Mouse (Mus musculus): Measurements from ENCODE around the gene Zcchc3. TPM values are rescaled to one million over a fixed set of nuclear protein-coding genes. Genes with fewer than 3 reads are reported as not detected.

Zcchc3 gene
- polyA plus RNA-seq, 1 experiment from 2014 or later, result 14.8 TPM

- no peak for TF ChIP-seq EP300 (optimal IDR thresholded peaks at IDR 0.05)
- no peak for TF ChIP-seq CTCF (IDR thresholded peaks at IDR 0.05; ENCODE audit: low read depth)
- Histone ChIP-seq H3K4me1 (replicated peaks; ENCODE audit: control insufficient read depth, insufficient read depth) (peaks cover 3% of the 10 kb centered on the region), H3K4me3 (ENCODE audit: low read depth, low read length) (peak overlapping the region; percentile 96), H3K9ac (ENCODE audit: low read length) (peak overlapping the region; percentile 94), H3K4me2 (replicated peaks; ENCODE audit: low read depth) (peak overlapping the region; percentile 79), H3K36me3 (ENCODE audit: control insufficient read depth, insufficient read depth, low read length) (no peaks in the 10 kb centered on the region), H3K9me3 (ENCODE audit: control insufficient read depth, low read length) (no peaks in the 10 kb centered on the region), H3K27ac (replicated peaks) (peak overlapping the region; percentile 98), H3K27me3 (ENCODE audit: control insufficient read depth, insufficient read depth, low read length) (no peaks in the 10 kb centered on the region)
- DNase-seq (ENCODE audit: low spot score) (peak; percentile 44), ATAC-seq (ENCODE audit: low FRiP score, low TSS enrichment) (no peak; the same call in 1 of the 2 replicates)
- 5% methylated on average over 21 of the region's 21 CpGs for WGBS
Measured at GRCm38 (mm10) chr2:152413158-152413764, 1.6 kb downstream of the Zcchc3 start.

GRCm38 (mm10) chr2:152412526-152413157 is 2.2 kb downstream of the Zcchc3 start:
- no peak for ATAC-seq (ENCODE audit: low FRiP score, low TSS enrichment)
- DNase-seq (ENCODE audit: low spot score), result no peak

GRCm38 (mm10) chr2:152411471-152411870 is 3.4 kb downstream of the Zcchc3 start:
- Histone ChIP-seq H3K9ac (ENCODE audit: low read length) (peak overlapping the region; percentile 50), H3K27ac (replicated peaks) (peak overlapping the region; percentile 96), H3K9me3 (ENCODE audit: control insufficient read depth, low read length) (no peaks in the 10 kb centered on the region), H3K27me3 (ENCODE audit: control insufficient read depth, insufficient read depth, low read length) (no peaks in the 10 kb centered on the region), H3K4me1 (replicated peaks; ENCODE audit: control insufficient read depth, insufficient read depth) (peaks cover 3% of the 10 kb centered on the region), H3K36me3 (ENCODE audit: control insufficient read depth, insufficient read depth, low read length) (no peaks in the 10 kb centered on the region), H3K4me2 (replicated peaks; ENCODE audit: low read depth) (peak overlapping the region; percentile 79), H3K4me3 (ENCODE audit: low read depth, low read length) (peak overlapping the region; percentile 96; the same call in 1 of the 2 replicates)
- no peak for TF ChIP-seq CTCF (IDR thresholded peaks at IDR 0.05; ENCODE audit: low read depth)
- TF ChIP-seq EP300 (optimal IDR thresholded peaks at IDR 0.05), result no peak
- 20% methylated on average over 7 of the region's 7 CpGs for WGBS
- ATAC-seq (ENCODE audit: low FRiP score, low TSS enrichment), result no peak
- DNase-seq (ENCODE audit: low spot score), result no peak

More at GRCm38 (mm10) chr2:152412526-152413157, 2.2 kb downstream of the Zcchc3 start:
- 11% methylated on average over 15 of the region's 15 CpGs for WGBS
- peaks cover 3% of the 10 kb centered on the region for H3K4me1 ChIP-seq (replicated peaks; ENCODE audit: control insufficient read depth, insufficient read depth)
- no peaks in the 10 kb centered on the region for H3K27me3 ChIP-seq (ENCODE audit: control insufficient read depth, insufficient read depth, low read length)
- H3K9me3 ChIP-seq (ENCODE audit: control insufficient read depth, low read length), result no peaks in the 10 kb centered on the region
- peak overlapping the region; percentile 96 for H3K4me3 ChIP-seq (ENCODE audit: low read depth, low read length)
- peak overlapping the region; percentile 56 for H3K9ac ChIP-seq (ENCODE audit: low read length)
- H3K4me2 ChIP-seq (replicated peaks; ENCODE audit: low read depth), result peak overlapping the region; percentile 79
- TF ChIP-seq CTCF (IDR thresholded peaks at IDR 0.05; ENCODE audit: low read depth) (no peak), EP300 (optimal IDR thresholded peaks at IDR 0.05) (no peak)
- H3K36me3 ChIP-seq (ENCODE audit: control insufficient read depth, insufficient read depth, low read length), result no peaks in the 10 kb centered on the region
- peak overlapping the region; percentile 77 for H3K27ac ChIP-seq (replicated peaks)

- Histone ChIP-seq H3K36me3 (ENCODE audit: control insufficient read depth, insufficient read depth, low read length) (no peaks in the 10 kb centered on the region), H3K9ac (ENCODE audit: low read length) (peak overlapping the region; percentile 50), H3K4me1 (replicated peaks; ENCODE audit: control insufficient read depth, insufficient read depth) (peaks cover 3% of the 10 kb centered on the region), H3K27me3 (ENCODE audit: control insufficient read depth, insufficient read depth, low read length) (no peaks in the 10 kb centered on the region), H3K4me2 (replicated peaks; ENCODE audit: low read depth) (peak overlapping the region; percentile 79), H3K9me3 (ENCODE audit: control insufficient read depth, low read length) (no peaks in the 10 kb centered on the region), H3K4me3 (ENCODE audit: low read depth, low read length) (peak overlapping the region; percentile 96; the same call in 1 of the 2 replicates), H3K27ac (replicated peaks) (peak overlapping the region; percentile 96)
- ATAC-seq (ENCODE audit: low FRiP score, low TSS enrichment), result peak; percentile 66
- no peak for TF ChIP-seq CTCF (IDR thresholded peaks at IDR 0.05; ENCODE audit: low read depth)
- TF ChIP-seq EP300 (optimal IDR thresholded peaks at IDR 0.05), result no peak
- 6% methylated on average over 13 of the region's 15 CpGs for WGBS
- DNase-seq (ENCODE audit: low spot score), result peak; percentile 87
Measured at GRCm38 (mm10) chr2:152410971-152411371, 3.9 kb downstream of the Zcchc3 start.

- Histone ChIP-seq H3K27ac (replicated peaks) (peak overlapping the region; percentile 96; the same call in 1 of the 2 replicates), H3K9me3 (ENCODE audit: control insufficient read depth, low read length) (no peaks in the 10 kb centered on the region), H3K36me3 (ENCODE audit: control insufficient read depth, insufficient read depth, low read length) (no peaks in the 10 kb centered on the region), H3K27me3 (ENCODE audit: control insufficient read depth, insufficient read depth, low read length) (no peaks in the 10 kb centered on the region), H3K9ac (ENCODE audit: low read length) (no peak overlapping the region), H3K4me3 (ENCODE audit: low read depth, low read length) (no peak overlapping the region), H3K4me1 (replicated peaks; ENCODE audit: control insufficient read depth, insufficient read depth) (peaks cover 3% of the 10 kb centered on the region), H3K4me2 (replicated peaks; ENCODE audit: low read depth) (no peak overlapping the region)
- DNase-seq (ENCODE audit: low spot score) (no peak), ATAC-seq (ENCODE audit: low FRiP score, low TSS enrichment) (no peak)
- WGBS, result 67% methylated on average over 6 of the region's 6 CpGs
- TF ChIP-seq EP300 (optimal IDR thresholded peaks at IDR 0.05) (no peak), CTCF (IDR thresholded peaks at IDR 0.05; ENCODE audit: low read depth) (no peak)
Measured at GRCm38 (mm10) chr2:152409781-152410180, 5.0 kb downstream of the Zcchc3 start.

- TF ChIP-seq CTCF (IDR thresholded peaks at IDR 0.05; ENCODE audit: low read depth) (no peak), EP300 (optimal IDR thresholded peaks at IDR 0.05) (no peak)
- peak overlapping the region; percentile 61 for H3K4me2 ChIP-seq (replicated peaks; ENCODE audit: low read depth)
- peak overlapping the region; percentile 41; the same call in 1 of the 2 replicates for H3K9ac ChIP-seq (ENCODE audit: low read length)
- no peaks in the 10 kb centered on the region for H3K36me3 ChIP-seq (ENCODE audit: control insufficient read depth, insufficient read depth, low read length)
- peak; percentile 95 for DNase-seq (ENCODE audit: low spot score)
- ATAC-seq (ENCODE audit: low FRiP score, low TSS enrichment), result peak; percentile 97
- H3K9me3 ChIP-seq (ENCODE audit: control insufficient read depth, low read length), result no peaks in the 10 kb centered on the region
- H3K4me3 ChIP-seq (ENCODE audit: low read depth, low read length), result peak overlapping the region; percentile 29
- H3K27ac ChIP-seq (replicated peaks), result peak overlapping the region; percentile 67
- WGBS, result under 1% methylated on average over 19 of the region's 19 CpGs
- H3K27me3 ChIP-seq (ENCODE audit: control insufficient read depth, insufficient read depth, low read length), result no peaks in the 10 kb centered on the region
- H3K4me1 ChIP-seq (replicated peaks; ENCODE audit: control insufficient read depth, insufficient read depth), result peaks cover 3% of the 10 kb centered on the region
Measured at GRCm38 (mm10) chr2:152406126-152406525, 8.7 kb downstream of the Zcchc3 start.

Data from stomach, postnatal 0 days (tissue).